Mouse (Mus musculus): Measurements from ENCODE around the gene Uhrf1.

GRCm38 (mm10) chr17:56296201-56296600 lies 6.9 kb upstream of the Uhrf1 start:
- TF ChIP-seq CTCF (IDR thresholded peaks at IDR 0.05; ENCODE audit: low read depth, low read length), result no peak
- TF ChIP-seq GATA2 (IDR thresholded peaks at IDR 0.05; ENCODE audit: borderline replicate concordance, low read depth, low read length), result no peak
- no peak for TF ChIP-seq TAL1 (conservative IDR thresholded peaks at IDR 0.05; ENCODE audit: low read depth, low read length)
- TF ChIP-seq GATA1 (IDR thresholded peaks at IDR 0.05; ENCODE audit: borderline replicate concordance, low read length), result no peak
